Mouse (Mus musculus): ENCODE measurements around the gene Chic2.
A peak's percentile ranks its signal among the peaks of the same experiment; 100 is the strongest.

The Chic2 gene

DNA sequence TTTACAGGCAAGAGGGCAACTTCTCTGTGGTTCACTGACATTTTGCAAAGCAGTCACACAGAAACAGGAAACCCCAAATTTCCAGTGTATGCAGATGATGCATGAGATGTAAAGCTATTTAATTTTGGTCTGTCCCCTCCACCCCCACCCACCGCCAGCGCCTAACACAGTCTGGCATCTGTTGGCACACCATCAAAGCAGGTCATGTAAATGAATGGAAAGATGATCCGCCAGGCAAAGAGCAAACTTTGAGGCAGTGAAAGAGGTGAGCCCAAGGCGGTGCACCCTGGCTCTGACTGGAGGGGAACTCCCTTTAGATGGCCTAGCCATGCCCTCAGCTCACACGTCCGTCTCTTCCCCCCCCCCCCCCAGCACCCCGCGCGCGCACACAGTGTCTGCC, 22.1 kb upstream of the Chic2 start:
- DNase-seq, result no peak

DNA sequence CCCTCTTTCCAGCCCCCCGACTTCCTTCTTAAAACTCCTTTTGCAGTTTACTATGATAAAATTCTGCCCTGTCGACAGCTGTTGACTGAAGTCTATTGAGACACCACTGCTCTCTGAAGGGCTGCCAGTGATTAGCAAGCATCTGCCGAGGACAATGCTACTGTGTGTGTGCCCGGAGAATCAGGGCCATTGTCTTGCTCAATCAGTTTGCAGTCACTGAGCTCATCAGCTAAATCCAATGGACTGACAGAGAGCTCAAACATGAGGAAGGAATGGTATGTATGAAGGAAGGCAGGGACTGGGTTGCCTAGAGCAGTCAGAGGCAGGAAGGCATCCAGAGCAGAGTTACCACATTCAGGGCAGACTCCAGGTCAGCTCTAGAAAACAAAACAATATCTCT, 18.6 kb upstream of the Chic2 start:
- DNase-seq, result no peak

DNA sequence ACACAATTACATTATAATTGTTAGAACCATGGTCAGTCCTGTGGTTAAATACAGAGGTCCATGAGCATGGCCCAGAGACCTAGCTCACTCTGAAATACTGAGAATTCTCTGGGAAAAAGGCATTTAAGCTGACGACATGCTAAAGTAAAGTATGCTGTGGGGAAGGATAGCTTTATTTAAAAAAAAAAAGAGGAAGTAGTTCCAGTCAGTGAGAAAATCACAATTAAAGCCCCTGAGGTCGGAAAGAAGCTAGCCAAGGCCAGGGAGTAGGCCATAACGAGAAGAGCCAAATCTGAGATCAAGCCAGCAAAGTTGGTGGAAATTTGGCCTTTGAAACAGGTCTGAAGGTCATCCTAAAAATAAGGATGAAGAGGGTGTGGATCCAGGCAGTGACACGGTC, 6.5 kb upstream of the Chic2 start:
- DNase-seq, result no peak

DNA sequence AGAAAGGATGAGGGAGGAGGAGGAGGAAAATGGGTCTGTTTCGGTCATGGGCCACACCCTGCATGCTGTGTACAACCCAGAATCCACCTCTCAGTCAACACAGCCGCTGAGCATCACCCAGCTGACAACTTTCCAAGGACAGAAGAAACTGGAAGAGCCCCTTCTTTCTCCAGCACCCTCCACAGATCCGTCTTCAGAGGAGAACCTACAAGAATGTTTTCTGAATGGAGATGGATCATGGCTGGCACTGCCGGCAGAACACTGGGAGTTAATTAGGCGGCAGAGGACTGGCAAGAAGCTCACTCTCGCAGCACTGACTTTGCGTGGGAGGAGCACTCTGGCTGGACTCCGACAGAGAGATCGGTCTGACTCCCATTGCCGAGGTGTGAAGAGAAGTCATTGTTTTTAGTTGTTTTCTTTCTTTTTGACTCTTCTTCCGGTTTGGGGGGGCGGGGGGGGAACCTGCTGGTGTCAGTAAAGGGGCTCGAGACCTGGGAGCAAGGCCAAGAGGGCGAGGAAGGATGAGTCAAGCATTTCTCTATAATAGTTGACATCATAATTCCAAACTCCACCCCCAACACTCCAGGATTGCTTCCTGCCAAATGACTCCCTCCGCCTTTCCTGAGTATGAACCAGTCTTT, 2.2 kb upstream of the Chic2 start:
- peak; percentile 36 for DNase-seq

DNA sequence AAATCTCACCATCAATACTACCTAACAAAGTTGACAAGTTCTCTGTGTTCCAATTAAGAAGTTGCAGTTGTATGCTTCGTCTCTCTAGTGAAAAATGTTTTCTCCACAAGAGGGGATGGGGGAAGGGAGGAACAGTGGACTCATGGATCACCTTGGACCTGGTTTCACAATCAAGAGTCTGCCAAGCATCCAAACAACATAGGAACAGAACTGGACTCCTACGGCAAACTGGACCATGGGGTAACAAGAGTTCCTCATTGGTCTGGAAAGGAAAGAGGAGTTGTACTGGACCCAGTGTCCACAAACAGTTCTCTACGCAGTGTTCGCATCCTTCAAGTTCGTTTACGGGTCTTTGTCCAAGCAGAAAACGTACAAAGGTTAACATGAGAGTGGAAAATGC, 797 bp upstream of the Chic2 start:
- DNase-seq, result peak; percentile 15

DNA sequence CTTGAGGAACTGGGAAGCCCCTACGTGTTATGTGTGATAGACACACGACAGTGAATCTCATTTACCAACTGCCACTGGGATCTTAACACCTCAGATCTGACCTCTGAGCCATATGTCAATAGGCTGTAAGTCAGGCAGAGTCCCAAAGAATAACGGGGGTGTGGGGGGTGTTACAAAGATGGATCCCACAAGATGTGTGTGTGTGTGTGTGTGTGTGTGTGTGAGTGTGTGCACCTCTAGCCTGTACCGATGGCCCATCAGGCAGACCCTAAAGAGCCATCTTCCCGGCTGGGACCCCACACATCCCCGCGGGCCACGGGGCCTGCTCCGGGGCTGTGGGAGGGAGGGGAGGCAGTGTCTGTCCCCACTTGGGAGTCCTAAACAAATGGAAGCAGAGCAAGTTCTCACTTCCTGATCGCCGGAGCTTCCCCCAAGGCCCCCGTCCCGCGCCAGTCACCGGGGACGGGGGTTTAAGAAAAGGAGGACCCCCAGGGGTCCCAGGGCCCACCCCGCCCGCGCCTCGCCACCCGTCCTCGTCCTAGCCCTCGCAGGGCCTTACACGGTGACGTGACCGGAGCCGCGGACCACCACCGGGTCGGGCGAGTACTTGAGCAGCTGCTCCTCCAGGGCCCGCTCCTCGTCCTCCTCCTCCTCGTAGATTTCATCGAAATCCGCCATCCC, 813 bp downstream of the Chic2 start:
- DNase-seq, result peak; percentile 19

DNA sequence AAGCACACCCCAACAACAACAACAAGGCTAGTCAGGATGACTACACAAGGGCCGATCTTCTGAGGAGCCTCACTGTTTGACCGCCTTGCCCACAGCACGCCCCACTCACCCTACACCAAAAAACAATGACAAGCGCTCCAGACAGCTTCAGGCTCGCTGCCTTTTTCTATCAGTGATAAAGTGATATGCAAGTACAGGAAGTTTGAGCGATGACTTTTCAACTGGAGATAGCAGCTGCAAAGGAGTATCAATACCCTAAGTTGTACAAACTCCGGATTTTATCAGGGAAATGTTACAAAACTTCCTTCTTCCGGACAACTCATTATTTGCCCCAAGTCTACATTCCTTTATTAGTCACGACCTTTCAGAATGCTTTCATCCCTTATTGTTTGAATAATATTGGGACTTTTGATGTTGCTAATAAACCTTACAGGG, 1.5 kb downstream of the Chic2 start:
- no peak for DNase-seq

DNA sequence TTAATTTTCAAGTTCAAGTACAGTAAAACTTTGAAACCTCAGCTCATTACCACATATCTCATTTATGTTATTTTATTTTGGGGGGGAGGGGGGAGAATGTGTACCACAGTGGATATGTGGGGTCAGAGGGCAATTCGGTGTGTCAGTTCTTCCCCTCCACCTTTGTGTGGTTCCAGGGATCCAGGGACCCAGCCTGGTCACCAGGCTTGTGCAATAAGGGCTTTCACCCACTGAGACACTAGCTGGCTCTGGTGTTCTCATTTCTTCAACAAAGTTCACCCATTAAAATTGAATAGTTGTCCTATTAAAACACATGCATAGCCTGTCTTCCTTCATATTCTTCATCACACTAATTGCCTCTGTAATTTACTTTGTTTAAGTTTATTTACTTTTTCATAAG, 5.3 kb downstream of the Chic2 start:
- no peak for DNase-seq

DNA sequence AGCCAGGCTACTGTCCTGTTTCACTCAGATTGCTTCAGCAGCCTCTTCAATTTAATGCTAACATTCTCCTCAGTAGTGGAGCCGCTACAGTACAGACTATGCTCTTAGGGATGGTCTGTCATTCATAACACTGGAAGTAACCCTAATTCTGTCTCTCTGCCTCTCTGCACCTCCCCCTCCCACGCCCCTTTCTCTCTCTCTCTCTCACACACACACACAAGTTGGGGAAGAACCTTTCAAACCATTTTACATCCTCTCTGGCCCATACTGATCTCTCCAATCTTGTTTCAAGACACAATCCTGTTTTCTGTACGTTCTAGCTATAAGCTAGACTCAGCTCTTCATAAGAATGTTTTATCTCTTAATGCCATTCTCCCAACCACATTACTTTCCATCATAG, 9.1 kb downstream of the Chic2 start:
- no peak for DNase-seq

DNA sequence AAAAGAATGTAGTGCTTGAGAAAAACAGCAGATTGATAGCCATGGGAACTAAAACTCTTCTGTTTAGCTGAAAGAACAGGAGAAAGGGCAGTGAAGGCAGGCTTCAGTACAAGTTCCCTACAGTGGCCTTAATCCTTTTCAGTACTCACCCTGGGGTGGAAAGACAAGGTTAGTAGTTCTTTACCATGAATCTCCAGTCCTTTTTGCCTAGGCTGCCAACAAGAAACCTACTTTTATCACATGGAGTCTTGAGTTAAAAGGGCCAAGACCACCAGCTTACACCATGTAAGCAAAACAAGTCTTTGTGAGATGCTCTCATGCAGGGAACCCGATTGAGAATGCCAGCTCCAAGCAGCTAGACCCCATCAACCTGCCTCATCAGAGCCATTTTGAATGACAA, 29.8 kb downstream of the Chic2 start:
- DNase-seq, result no peak

DNA sequence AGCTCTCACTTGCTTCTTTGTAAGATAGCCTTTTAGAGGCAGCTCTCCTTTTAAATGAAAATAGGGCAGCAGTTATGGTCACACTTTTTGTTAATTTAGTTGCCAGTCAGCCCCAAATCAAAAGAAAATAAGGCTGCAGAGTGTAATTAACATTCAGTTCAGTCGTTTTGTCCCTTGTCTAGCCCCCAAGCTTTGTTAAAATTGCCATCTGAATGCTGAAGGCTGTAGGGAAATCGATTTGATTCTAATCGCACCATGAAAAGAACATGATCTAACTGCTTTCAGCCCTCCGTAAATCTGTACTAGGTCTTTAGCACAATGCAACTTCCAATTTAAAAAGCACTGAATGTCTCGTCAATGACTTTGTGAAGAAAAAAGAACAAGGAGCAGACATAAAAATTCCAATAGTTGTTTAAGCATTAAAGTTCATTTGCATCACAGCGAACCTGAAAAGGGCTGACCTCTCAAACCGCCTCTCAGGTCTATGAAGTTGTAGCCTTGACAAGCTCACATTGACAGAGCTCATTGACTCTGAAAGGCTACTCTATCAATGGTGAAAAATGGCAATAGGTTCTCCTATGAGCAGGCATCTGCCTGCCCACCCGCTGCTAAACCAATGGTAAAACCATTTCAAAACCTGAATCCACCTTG, 31.7 kb downstream of the Chic2 start:
- DNase-seq, result no peak

DNA sequence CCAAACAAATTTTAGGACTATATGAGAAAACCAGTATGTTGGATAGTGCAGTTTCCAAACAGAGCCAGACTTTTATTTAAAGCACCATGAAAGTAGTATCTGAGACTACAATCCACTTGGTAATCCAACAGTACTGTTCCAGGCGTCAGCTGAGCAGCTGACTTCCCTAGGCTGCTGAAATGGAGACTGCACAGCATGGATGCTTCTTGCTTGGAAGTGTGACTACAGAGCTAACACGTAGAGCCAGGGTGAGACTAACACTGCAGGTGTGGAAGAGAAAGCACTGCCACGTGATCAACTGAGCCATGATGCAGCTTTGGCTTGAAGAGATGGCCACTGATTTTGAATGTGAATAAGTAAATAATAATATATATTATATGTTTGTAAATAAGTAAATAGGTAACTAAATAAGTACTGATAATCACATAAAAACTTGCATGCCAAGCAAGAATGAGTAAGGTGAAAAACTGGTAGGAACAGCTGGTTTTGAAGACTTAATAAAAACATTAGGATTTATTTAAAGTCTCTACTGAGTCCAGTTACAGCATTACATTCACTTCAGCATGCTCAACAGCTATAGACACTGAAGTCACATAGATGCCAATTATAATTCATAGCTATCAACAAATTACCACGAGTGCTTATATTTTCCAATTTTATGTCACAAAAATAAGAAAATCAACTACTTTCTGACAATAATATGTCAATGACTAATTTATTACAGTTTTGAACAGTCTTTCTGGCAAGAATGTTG, 32.4 kb downstream of the Chic2 start:
- DNase-seq, result no peak

DNA sequence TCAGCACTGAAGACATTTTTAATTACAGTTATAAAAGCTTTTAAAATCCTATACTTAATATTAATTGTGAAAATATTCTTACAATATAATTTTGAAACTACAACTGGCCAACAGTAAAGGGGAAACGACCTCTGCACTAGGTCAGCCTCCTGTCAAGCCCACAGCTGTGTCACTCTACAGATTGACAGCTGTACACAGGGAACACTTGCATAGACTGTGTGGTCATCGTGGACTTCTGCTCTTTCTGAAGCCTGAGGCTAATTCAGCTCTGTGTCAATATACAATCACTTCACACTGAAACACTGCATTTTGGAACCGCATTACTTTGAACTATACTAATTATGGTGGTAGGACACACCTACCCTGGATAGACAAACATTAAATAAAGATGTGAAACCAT, 39.8 kb downstream of the Chic2 start:
- no peak for DNase-seq

DNA sequence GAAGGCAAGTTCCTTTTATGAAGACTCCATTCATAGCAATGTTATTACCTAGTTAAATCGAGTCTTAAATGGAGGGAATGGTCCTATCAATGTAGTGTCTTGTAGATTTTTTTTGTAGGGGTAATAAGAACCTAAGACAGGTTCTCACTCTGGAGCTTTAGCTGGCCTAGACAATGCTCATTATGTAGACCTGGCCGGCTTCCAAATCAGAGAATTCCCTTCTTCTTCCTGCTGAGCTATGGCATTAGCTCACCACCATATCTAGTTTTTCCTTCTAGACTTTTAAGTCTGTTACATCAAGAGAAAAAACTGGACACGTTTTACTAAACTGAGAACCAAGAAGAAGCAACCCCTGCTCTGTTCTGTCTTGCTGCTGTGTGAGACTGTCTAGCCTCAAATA, 42.5 kb downstream of the Chic2 start:
- DNase-seq, result no peak

DNA sequence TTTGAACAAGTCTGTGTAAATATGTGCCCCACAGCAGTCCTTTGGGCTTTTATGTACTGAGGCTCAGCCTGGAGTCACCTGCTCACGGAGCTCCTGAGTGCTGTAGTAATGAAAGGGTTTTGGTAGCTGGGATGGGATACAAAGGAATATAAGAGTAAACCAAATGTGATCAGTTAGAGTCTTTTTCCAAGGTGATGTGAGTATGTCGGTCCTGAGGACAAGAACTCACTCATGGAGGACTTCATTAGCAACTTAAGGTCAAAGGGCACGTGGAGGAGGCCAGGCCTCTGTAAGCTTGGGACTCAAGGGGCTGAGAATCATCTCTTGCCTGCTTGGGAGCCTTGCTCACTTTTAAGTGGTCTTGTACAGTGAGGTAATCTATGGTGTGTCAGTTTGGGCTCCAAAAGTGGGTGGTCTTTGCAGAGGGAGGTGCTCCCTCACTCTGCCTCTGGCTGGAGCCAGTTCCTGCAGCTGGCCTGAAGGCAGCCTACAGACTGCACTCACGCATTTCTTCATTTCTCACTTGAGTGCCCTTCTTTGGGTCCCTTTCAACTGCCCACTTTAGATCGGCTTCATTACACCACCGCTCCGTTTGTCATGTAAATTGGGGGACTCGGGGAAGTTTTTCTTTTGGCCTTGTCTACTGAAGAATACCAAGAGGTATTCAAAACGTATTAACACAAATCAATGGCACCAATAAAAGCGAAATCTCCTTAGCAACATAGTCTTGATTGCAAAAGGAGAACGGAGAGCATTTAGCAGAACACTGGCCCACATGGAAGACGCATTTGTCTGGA, 45.7 kb downstream of the Chic2 start:
- DNase-seq, result no peak

DNA sequence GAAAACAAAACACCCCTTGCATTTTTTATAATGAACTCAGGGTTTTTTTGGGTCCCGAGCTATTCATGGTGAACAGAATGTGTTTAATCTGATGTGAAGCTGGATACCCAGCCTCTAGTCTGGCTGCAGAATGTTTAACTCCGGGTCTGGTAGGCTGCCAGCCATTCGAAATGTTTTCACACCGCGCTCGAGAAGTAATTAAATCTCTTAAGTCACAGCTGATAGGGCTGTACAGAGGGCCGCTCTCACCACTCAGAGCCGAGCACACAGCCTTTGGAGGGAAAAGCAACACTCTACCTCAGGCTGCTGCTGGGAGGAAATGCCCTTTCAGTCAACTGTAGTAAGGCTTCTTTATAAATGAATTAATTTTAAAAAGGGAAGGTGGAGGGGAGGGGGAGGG, 49.6 kb downstream of the Chic2 start:
- DNase-seq, result peak; percentile 13

DNA sequence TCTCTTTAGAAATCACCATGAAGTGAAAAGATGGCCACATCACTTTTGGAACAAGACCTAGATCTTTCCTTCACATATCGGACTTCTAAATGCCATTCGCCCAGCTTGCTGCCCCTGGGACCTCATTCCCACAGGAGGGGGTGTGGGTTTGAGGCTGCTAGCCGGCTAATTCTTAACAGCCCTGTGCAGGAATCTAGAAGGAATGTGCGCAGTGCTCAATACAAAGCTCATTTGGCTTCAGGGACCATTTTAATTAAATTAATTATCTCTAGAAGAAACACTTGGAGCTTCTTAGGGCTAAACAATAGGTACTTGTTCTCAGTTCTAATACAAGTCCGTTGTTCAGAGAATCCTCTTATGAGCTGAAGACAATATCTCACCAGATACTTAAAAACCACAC, 60.5 kb downstream of the Chic2 start:
- DNase-seq, result no peak

DNA sequence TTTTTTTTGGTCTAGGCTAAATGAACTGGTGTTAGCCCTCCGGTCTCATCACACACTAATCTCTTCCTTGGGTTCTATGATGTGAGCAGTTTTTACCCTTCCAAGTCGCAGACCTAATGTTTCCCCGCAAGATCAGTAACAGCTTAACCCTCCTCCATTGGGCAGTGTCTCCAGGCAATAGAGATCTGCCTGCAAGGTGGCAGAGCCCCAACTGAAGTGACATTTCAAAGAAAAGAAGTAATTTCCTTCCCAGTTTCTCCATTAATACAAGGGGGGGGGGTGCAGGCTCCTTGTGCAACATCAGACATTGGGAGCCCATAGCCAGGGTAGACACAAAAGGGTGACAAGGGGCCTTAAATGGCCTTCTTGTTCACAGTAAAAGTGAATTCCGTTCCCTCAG, 64.0 kb downstream of the Chic2 start:
- no peak for DNase-seq

DNA sequence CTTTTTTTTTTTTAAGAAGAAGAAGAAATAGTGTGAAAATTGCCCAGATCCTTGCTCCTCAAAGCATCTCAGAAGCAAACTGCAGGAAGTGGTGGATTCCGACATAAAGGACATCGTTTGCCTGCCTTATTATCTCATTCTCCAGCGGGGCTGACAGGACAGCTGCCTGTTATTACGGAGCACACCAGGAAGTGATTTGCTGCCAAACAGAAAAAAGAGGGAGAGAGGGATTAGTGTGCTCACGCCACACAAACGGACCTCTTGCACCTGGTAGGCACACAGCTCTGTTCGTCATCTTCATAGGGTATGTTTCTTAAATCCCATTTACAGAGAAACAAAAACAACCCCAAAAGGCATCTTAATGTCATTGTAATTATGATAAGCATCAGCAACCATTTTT, 64.4 kb downstream of the Chic2 start:
- DNase-seq, result no peak

DNA sequence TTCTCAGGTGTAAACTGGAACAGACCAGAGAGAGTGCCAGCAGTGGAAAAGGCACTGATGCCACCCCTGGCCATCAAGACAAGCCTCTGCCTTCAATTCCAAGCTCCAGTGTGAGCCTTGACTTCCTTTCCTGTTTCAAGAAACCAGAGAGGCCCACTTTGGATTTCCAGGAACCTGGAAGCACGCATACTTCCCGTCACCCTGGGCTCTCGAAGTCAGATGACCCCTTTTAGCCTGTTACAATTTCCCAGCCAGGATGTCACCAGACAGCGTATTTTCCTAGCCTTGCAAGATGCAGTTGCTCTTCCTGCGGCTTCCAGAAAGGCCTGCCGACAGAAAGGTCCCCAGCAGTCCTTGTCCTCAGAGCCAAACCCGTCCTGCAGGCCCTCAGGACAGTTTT, 65.0 kb downstream of the Chic2 start:
- DNase-seq, result no peak

DNA sequence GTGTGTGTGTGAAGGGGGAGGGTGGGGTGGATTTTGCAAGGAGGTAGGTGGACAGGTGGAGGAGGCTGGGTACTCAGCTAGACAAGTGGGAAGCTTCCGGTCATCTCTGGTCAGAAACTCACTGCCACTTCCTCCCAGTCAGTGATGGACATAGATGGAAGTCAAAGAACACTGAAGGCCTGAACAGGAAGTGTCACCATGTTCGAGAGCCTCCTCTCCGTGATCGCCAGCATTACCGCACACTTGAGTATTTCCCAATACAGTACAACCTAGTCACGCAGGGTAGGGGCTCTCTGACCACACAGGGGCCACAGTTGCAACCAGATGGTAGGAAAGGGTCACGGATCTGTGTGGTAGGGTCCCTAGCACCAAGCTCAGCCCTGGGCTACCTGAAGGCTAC, 69.1 kb downstream of the Chic2 start:
- DNase-seq, result no peak

DNA sequence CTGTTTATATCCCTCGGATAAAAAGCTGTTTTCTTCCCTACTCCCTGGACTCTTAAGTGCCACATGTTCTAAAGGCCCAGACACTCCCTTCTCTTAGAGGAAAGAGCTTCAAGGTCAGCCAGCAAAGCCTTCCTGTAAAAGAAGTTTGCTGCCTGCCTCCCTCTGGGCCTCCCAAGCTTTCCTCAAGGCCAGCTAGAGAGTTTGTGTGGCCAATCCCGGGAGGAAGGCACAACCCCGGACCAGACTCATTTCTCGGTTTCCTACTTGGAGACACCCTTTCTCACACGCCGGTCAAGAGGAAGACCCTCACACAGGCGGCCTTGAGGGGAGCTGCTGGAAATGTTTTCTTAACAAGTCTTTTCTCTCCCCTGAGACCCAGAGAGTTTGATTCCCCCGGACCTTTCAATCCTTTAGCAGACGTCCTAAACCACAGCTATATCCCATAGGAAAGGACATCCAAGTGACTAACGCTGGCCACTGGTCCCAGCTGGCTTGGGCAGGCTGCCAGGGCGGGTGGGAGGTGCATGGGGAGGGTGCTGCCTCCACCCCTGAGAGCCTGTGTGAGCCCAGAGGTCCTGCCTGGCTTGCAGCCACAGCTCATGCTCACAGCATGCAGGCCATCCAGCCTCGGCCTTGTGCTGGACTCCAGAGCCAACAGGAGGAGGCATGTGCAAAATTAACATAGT, 69.7 kb downstream of the Chic2 start:
- peak; percentile 77 for DNase-seq
